Comparison of ENCODE assay signal across 9 mouse cellular contexts in the genomic region with DNA sequence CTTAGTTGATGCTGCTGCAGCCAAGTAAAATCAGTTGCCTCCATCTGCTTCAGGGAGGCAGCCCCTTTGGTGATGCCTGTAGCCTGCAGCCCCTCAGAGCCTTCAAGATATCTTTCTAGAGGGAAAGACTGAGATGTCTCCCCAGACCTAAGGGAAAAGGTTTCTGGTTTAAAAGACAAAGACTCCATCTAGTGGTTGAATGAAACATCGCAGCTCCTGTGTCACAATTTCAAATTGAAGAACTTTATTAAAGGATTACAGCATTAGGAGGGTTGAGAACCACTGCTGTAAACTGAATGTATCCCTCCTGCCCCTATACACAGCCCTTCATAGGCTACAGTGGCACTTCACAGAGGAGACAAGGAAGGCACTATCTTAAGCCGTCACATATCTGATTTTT.
A peak's percentile ranks its signal among the peaks of the same experiment; 100 is the strongest.
DNase-seq lines count a peak whose midpoint lies in the region; ATAC-seq and TF ChIP-seq lines count a peak whose summit lies in the region.
"Had no signal": no experiment of that assay in that cellular context is flagged by ENCODE, and none has a peak within 500 bp of the region (broad histone marks: within the 10 kb centered on the region; RNA-seq: fewer than 3 reads in every experiment).

No protein-coding gene starts in this region.

- no peak overlapping the region for H3K4me3 ChIP-seq in gastrocnemius, adult 2 months
- no peak overlapping the region for H3K4me3 ChIP-seq in liver, embryonic 14.5 days (ENCODE audit: insufficient read depth in 1 of 2, low read depth in 2 of 2, low read length in 2 of 2)
- H3K4me3 ChIP-seq: neural tube, embryonic 13.5 days had no signal

- no peak for TF ChIP-seq EP300 in liver, embryonic 14.5 days (IDR thresholded peaks at IDR 0.05; ENCODE audit: low read depth)

- peak; percentile 69 for TF ChIP-seq CTCF in gastrocnemius, adult 2 months (IDR thresholded peaks at IDR 0.05)
- TF ChIP-seq CTCF in liver, embryonic 14.5 days (IDR thresholded peaks at IDR 0.05; ENCODE audit: low read depth), result peak; percentile 36; the same call in 1 of the 2 replicates
- peak; percentile 41; the same call in 1 of the 2 replicates for TF ChIP-seq CTCF in brain, embryonic 14.5 days (IDR thresholded peaks at IDR 0.05; ENCODE audit: borderline replicate concordance, extremely low read depth, insufficient read depth, insufficient read length)

- no peaks in the 10 kb centered on the region for H3K36me3 ChIP-seq in liver, embryonic 14.5 days (replicated peaks; ENCODE audit: control insufficient read depth, insufficient read depth, low read depth)
- H3K36me3 ChIP-seq: neural tube, embryonic 13.5 days had no signal

- no peak for DNase-seq in gastrocnemius, adult 2 months
- DNase-seq in gastrocnemius, postnatal 14 days, result no peak
- DNase-seq in liver, embryonic 14.5 days (ENCODE audit: low read depth in 3 of 3, low spot score in 3 of 3), result no peak
- DNase-seq in liver, result no peak
- peak; percentile 78 for DNase-seq in brain, embryonic 14.5 days (ENCODE audit: low read depth)
- DNase-seq in lung, postnatal 25 days (ENCODE audit: low spot score), result peak; percentile 28

- 29% methylated on average over 2 of the region's 2 CpGs for WGBS in liver, embryonic 14.5 days (ENCODE audit: insufficient replicate concordance)

- TF ChIP-seq POLR2A in brain, embryonic 14.5 days (IDR thresholded peaks at IDR 0.05; ENCODE audit: borderline replicate concordance, extremely low read depth, insufficient read depth, insufficient read length, poor library complexity, severe bottlenecking), result no peak

- no peak overlapping the region for H3K9ac ChIP-seq in liver, embryonic 14.5 days (replicated peaks)
- H3K9ac ChIP-seq: neural tube, embryonic 13.5 days had no signal

- no peak for ATAC-seq in liver, embryonic 14.5 days (ENCODE audit: insufficient read depth)
- ATAC-seq in erythroid progenitor cell, adult 5-6 weeks (replicated peaks; ENCODE audit: low FRiP score, poor library complexity, severe bottlenecking), result no peak
- ATAC-seq in monocyte, adult 5-6 weeks (replicated peaks; ENCODE audit: insufficient number of reproducible peaks, low FRiP score, low TSS enrichment, poor library complexity, severe bottlenecking), result no peak

- H3K27ac ChIP-seq in gastrocnemius, adult 2 months, result no peak overlapping the region
- H3K27ac ChIP-seq in liver, embryonic 14.5 days, result no peak overlapping the region
- H3K27ac ChIP-seq: neural tube, embryonic 13.5 days had no signal

- no peaks in the 10 kb centered on the region for H3K9me3 ChIP-seq in liver, embryonic 14.5 days (ENCODE audit: control insufficient read depth, low read length)
- H3K9me3 ChIP-seq: neural tube, embryonic 13.5 days had no signal

- intact Hi-C loops in gastrocnemius, adult 2 months (cut with DNase I), result no loop called here
- intact Hi-C loops in gastrocnemius, postnatal 14 days (cut with DNase I; ENCODE audit: low total_unique reads), result no loop called here

- peaks cover 4% of the 10 kb centered on the region; the same call in 1 of the 2 replicates for H3K27me3 ChIP-seq in liver, embryonic 14.5 days (ENCODE audit: control insufficient read depth, insufficient read depth, low read length)

- H3K4me2 ChIP-seq in liver, embryonic 14.5 days (ENCODE audit: low read depth), result no peak overlapping the region
- H3K4me2 ChIP-seq: neural tube, embryonic 13.5 days had no signal

- H3K4me1 ChIP-seq in liver, embryonic 14.5 days (replicated peaks; ENCODE audit: control insufficient read depth in 2 of 2, insufficient read depth in 2 of 2, low read length in 1 of 2), result no peaks in the 10 kb centered on the region

Comparison
In these comparisons a context has a peak if more than half of its experiments do, and no peak if none do; other contexts are left out.
1. DNase-seq: peak in brain, embryonic 14.5 days (single experiment) and lung, postnatal 25 days (single experiment); none in gastrocnemius, adult 2 months (single experiment), gastrocnemius, postnatal 14 days (single experiment), liver, embryonic 14.5 days (0 of 3) and liver (single experiment).
2. Peak in every context shown above with its lines, with median percentiles within 50 percentile points of each other: CTCF ChIP-seq.